8 mouse cellular contexts compared by ENCODE assay signal in genomic region chr5:88721003-88721475, GRCm38 (mm10). TPM values are rescaled to one million over a fixed set of nuclear protein-coding genes. Genes with fewer than 3 reads are reported as not detected.
DNase-seq lines count a peak whose midpoint lies in the region; ATAC-seq and TF ChIP-seq lines count a peak whose summit lies in the region.

No protein-coding gene starts in this region.

- H3K4me2 ChIP-seq in embryonic facial prominence, embryonic 12.5 days (replicated peaks), result peak overlapping the region; percentile 97
- H3K4me2 ChIP-seq in hindbrain, postnatal 0 days (ENCODE audit: low read depth, low read length), result peak overlapping the region; percentile 88

- H3K4me1 ChIP-seq in liver, adult 2 months (ENCODE audit: control insufficient read depth, insufficient read depth, low read length), result peaks cover 14% of the 10 kb centered on the region
- H3K4me1 ChIP-seq in embryonic facial prominence, embryonic 12.5 days, result peaks cover 22% of the 10 kb centered on the region
- 0 out of 2 replicates have a peak, but pooled peaks cover 9% of the 10 kb centered on the region for H3K4me1 ChIP-seq in hindbrain, postnatal 0 days (ENCODE audit: insufficient read depth, low read length)

- TF ChIP-seq CTCF in liver, adult 2 months (IDR thresholded peaks at IDR 0.05; ENCODE audit: low read depth, low read length), result no peak
- TF ChIP-seq CTCF in hindbrain, postnatal 0 days (IDR thresholded peaks at IDR 0.05; ENCODE audit: low read depth), result no peak

- H3K9ac ChIP-seq in liver, adult 2 months (ENCODE audit: low read depth, low read length), result peak overlapping the region; percentile 98
- H3K9ac ChIP-seq in embryonic facial prominence, embryonic 12.5 days, result peak overlapping the region; percentile 95
- H3K9ac ChIP-seq in hindbrain, postnatal 0 days (replicated peaks; ENCODE audit: low read length), result peak overlapping the region; percentile 96

- 0% methylated on average over 36 of the region's 38 CpGs for WGBS in liver, adult 2 months
- 0% methylated on average over 37 of the region's 38 CpGs for WGBS in embryonic facial prominence, embryonic 12.5 days
- under 1% methylated on average over 32 of the region's 38 CpGs for WGBS in hindbrain, postnatal 0 days

- no peak for TF ChIP-seq POLR2A in liver, adult 2 months (IDR thresholded peaks at IDR 0.05; ENCODE audit: extremely low read depth, insufficient read depth, low read length)

- ATAC-seq in embryonic facial prominence, embryonic 12.5 days (ENCODE audit: insufficient number of reproducible peaks, insufficient read depth, low FRiP score, low TSS enrichment), result peak; percentile 59
- peak; percentile 75 for ATAC-seq in hindbrain, postnatal 0 days
- ATAC-seq in monocyte, adult 5-6 weeks (replicated peaks; ENCODE audit: insufficient number of reproducible peaks, low FRiP score, low TSS enrichment, poor library complexity, severe bottlenecking), result peak; percentile 33; the same call in 1 of the 2 replicates

- peak overlapping the region; percentile 77 for H3K4me3 ChIP-seq in liver, adult 2 months (ENCODE audit: insufficient read depth, low read depth, low read length)
- peak overlapping the region; percentile 94 for H3K4me3 ChIP-seq in embryonic facial prominence, embryonic 12.5 days
- H3K4me3 ChIP-seq in hindbrain, postnatal 0 days (ENCODE audit: low read length), result peak overlapping the region; percentile 92

- peak overlapping the region; percentile 79 for H3K27ac ChIP-seq in liver, adult 2 months (replicated peaks; ENCODE audit: insufficient read depth, low read depth, low read length)
- peak overlapping the region; percentile 94 for H3K27ac ChIP-seq in embryonic facial prominence, embryonic 12.5 days
- peak overlapping the region; percentile 97 for H3K27ac ChIP-seq in hindbrain, postnatal 0 days

- no peaks in the 10 kb centered on the region for H3K36me3 ChIP-seq in liver, adult 2 months (ENCODE audit: control insufficient read depth, insufficient read depth, low read length)
- no peaks in the 10 kb centered on the region for H3K36me3 ChIP-seq in embryonic facial prominence, embryonic 12.5 days
- H3K36me3 ChIP-seq in hindbrain, postnatal 0 days (ENCODE audit: insufficient read depth, low read length), result no peaks in the 10 kb centered on the region

- no peak for DNase-seq in liver, adult 2 months (ENCODE audit: extremely low read depth, low read depth, low spot score)
- no peak for DNase-seq in liver
- no peak for DNase-seq in hindbrain, postnatal 0 days (ENCODE audit: low spot score)
- DNase-seq in ovary, postnatal 14 days (ENCODE audit: low spot score), result no peak
- DNase-seq in thymus, postnatal 36 days, result no peak
- no peak for DNase-seq in cerebellum, postnatal 4 days (ENCODE audit: low spot score in 2 of 2)

- no peaks in the 10 kb centered on the region for H3K9me3 ChIP-seq in embryonic facial prominence, embryonic 12.5 days
- H3K9me3 ChIP-seq in hindbrain, postnatal 0 days (ENCODE audit: low read length), result no peaks in the 10 kb centered on the region

- no peaks in the 10 kb centered on the region for H3K27me3 ChIP-seq in liver, adult 2 months (ENCODE audit: control insufficient read depth, insufficient read depth, low read length)
- H3K27me3 ChIP-seq in embryonic facial prominence, embryonic 12.5 days, result no peaks in the 10 kb centered on the region
- H3K27me3 ChIP-seq in hindbrain, postnatal 0 days (ENCODE audit: insufficient read depth, low read length), result no peaks in the 10 kb centered on the region

- H3K79me2 ChIP-seq in liver, adult 2 months (ENCODE audit: control insufficient read depth, insufficient read depth, low read length), result peaks cover 22% of the 10 kb centered on the region

RNA-seq across cellular contexts. Expression of gene Mob1b, which starts 0.4 kb away (rescaled TPM):
- total RNA-seq in liver, adult 2 months (2014; rRNA removed), result 14.4 and 17.4 TPM in 2 replicates
- 4.1 and 4.6 TPM in 2 replicates for polyA plus RNA-seq in liver, adult 2 months (2012; rRNA removed)
- 11.8 and 13.7 TPM in 2 replicates for polyA plus RNA-seq in embryonic facial prominence, embryonic 12.5 days (2016; fragmentation: Nextera tagmentation; extraction: Ambion mirVana)
- total RNA-seq in hindbrain, postnatal 0 days (2014; rRNA removed), result 10.5 and 12.2 TPM in 2 replicates
- polyA plus RNA-seq in hindbrain, postnatal 0 days (2015; fragmentation: Nextera tagmentation; extraction: Ambion mirVana), result 7.8 and 8.5 TPM in 2 replicates
- 12.2 to 18.6 TPM (median 16.3 TPM) in 3 replicates for total RNA-seq in monocyte, adult 5-6 weeks (2017)

RNA-seq across cellular contexts. Expression of gene Dck, which starts 43.8 kb away (rescaled TPM):
- total RNA-seq in liver, adult 2 months (2014; rRNA removed), result 3.0 and 3.4 TPM in 2 replicates
- 1.2 and 1.4 TPM in 2 replicates for polyA plus RNA-seq in liver, adult 2 months (2012; rRNA removed)
- polyA plus RNA-seq in embryonic facial prominence, embryonic 12.5 days (2016; fragmentation: Nextera tagmentation; extraction: Ambion mirVana), result 63.6 and 66.9 TPM in 2 replicates
- 20.3 and 22.3 TPM in 2 replicates for total RNA-seq in hindbrain, postnatal 0 days (2014; rRNA removed)
- 29.7 and 31.5 TPM in 2 replicates for polyA plus RNA-seq in hindbrain, postnatal 0 days (2015; fragmentation: Nextera tagmentation; extraction: Ambion mirVana)
- 18.0 to 19.1 TPM (median 18.9 TPM) in 3 replicates for total RNA-seq in monocyte, adult 5-6 weeks (2017)

RNA-seq across cellular contexts. Expression of gene Grsf1, which starts 45.1 kb away (rescaled TPM):
- total RNA-seq in liver, adult 2 months (2014; rRNA removed), result 54.6 and 57.9 TPM in 2 replicates
- 32.7 and 38.7 TPM in 2 replicates for polyA plus RNA-seq in liver, adult 2 months (2012; rRNA removed)
- polyA plus RNA-seq in embryonic facial prominence, embryonic 12.5 days (2016; fragmentation: Nextera tagmentation; extraction: Ambion mirVana), result 68.2 and 69.3 TPM in 2 replicates
- total RNA-seq in hindbrain, postnatal 0 days (2014; rRNA removed), result 39.9 and 48.8 TPM in 2 replicates
- 60.7 and 61.8 TPM in 2 replicates for polyA plus RNA-seq in hindbrain, postnatal 0 days (2015; fragmentation: Nextera tagmentation; extraction: Ambion mirVana)
- total RNA-seq in monocyte, adult 5-6 weeks (2017), result 64.2 to 83.6 TPM (median 72.0 TPM) in 3 replicates
